Mouse (Mus musculus) CH12.LX (cell line): ENCODE results near the gene Nacc2. TPM values are rescaled to one million over a fixed set of nuclear protein-coding genes. Genes with fewer than 3 reads are reported as not detected.

Experiments
- DNase-seq: peaks from one replicate; pipeline ENCODE4 v3.0.0-alpha.2; 2013; ENCODE audit errors: extremely low read depth
- H3K27ac ChIP-seq: 2 replicates; pipeline ENCODE4 v1.5.1; 2012; ENCODE audit warnings: low read depth, mild to moderate bottlenecking, control low read depth, moderate library complexity; ENCODE audit not compliant: insufficient read depth
- H3K27me3 ChIP-seq: replicated peaks from 2 replicates; pipeline ENCODE3; 2012; ENCODE audit warnings: inconsistent platforms
- H3K36me3 ChIP-seq, 2 experiments: replicated peaks in 1 of 2; 2 replicates each; pipeline versions ENCODE3 to v1.6.1; 2012; ENCODE audit warnings: inconsistent platforms in 1 of 2, low read length in 1 of 2, mild to moderate bottlenecking in 1 of 2, mixed read lengths in 1 of 2, moderate library complexity in 1 of 2; ENCODE audit not compliant: control insufficient read depth in 1 of 2, insufficient read depth in 1 of 2
- H3K4me1 ChIP-seq, 2 experiments: 2 replicates each; pipeline ENCODE4 v1.6.1; 2012; ENCODE audit warnings: inconsistent platforms in 1 of 2, moderate library complexity in 1 of 2; ENCODE audit not compliant: insufficient read depth in 2 of 2, control insufficient read depth in 1 of 2
- H3K4me2 ChIP-seq: 2 replicates; pipeline ENCODE4 v1.6.1; 2012; ENCODE audit warnings: low read depth, mild to moderate bottlenecking, control low read depth; ENCODE audit not compliant: poor library complexity, insufficient read depth, severe bottlenecking
- H3K4me3 ChIP-seq, 3 experiments: fragments of 150-350 bp in 1 of 3; sonication (generic) in 1 of 3; replicated peaks in 1 of 3; 2 replicates each; pipeline versions ENCODE3 to v1.5.1; 2011 to 2012; ENCODE audit warnings: low read depth in 2 of 3, low read length in 2 of 3, mild to moderate bottlenecking in 2 of 3, moderate library complexity in 2 of 3, control low read depth in 1 of 3, improper control_type of control experiment in 1 of 3, inconsistent platforms in 1 of 3, mixed read lengths in 1 of 3; ENCODE audit not compliant: poor library complexity in 1 of 3
- H3K79me2 ChIP-seq: replicated peaks from 2 replicates; pipeline ENCODE4 v1.6.1; 2012; ENCODE audit warnings: mild to moderate bottlenecking, moderate library complexity; ENCODE audit not compliant: control insufficient read depth, poor library complexity, insufficient read depth, severe bottlenecking; ENCODE audit errors: extremely low read depth
- H3K9ac ChIP-seq: 2 replicates; pipeline ENCODE4 v1.6.1; 2012; ENCODE audit warnings: low read depth, mild to moderate bottlenecking, control low read depth, moderate library complexity; ENCODE audit not compliant: insufficient read depth
- H3K9me3 ChIP-seq: replicated peaks from 2 replicates; pipeline ENCODE3; 2012; ENCODE audit warnings: low read length, inconsistent platforms, mixed read lengths
- BHLHE40 ChIP-seq: IDR thresholded peaks from 2 replicates; pipeline ENCODE4 v1.6.1; 2011; ENCODE audit warnings: mild to moderate bottlenecking, low read depth, low read length, improper control_type of control experiment
- EP300 ChIP-seq: IDR thresholded peaks from 2 replicates; pipeline ENCODE4 v1.6.1; 2011; ENCODE audit warnings: low read length, improper control_type of control experiment
- ETS1 ChIP-seq: conservative IDR thresholded peaks from 2 replicates; pipeline ENCODE4 v1.6.1; 2012; ENCODE audit warnings: low read depth, mild to moderate bottlenecking, inconsistent platforms, low read length, improper control_type of control experiment, moderate library complexity
- GABPA ChIP-seq: IDR thresholded peaks from 2 replicates; pipeline ENCODE4 v1.6.1; 2012; ENCODE audit warnings: low read depth, low read length, improper control_type of control experiment, inconsistent platforms; ENCODE audit not compliant: insufficient replicate concordance
- HCFC1 ChIP-seq: IDR thresholded peaks from 2 replicates; pipeline ENCODE4 v1.6.1; 2012; ENCODE audit warnings: low read depth, mild to moderate bottlenecking, inconsistent platforms, low read length, improper control_type of control experiment
- IRF4 ChIP-seq: IDR thresholded peaks from 2 replicates; pipeline ENCODE4 v1.6.1; 2014; ENCODE audit warnings: low read depth, mild to moderate bottlenecking, inconsistent platforms, low read length, improper control_type of control experiment
- MAX ChIP-seq: IDR thresholded peaks from 2 replicates; pipeline ENCODE4 v1.6.1; 2011; ENCODE audit warnings: low read length, improper control_type of control experiment
- NELFE ChIP-seq: IDR thresholded peaks from 2 replicates; pipeline ENCODE4 v1.6.1; 2011; ENCODE audit warnings: low read depth, low read length, improper control_type of control experiment
- NRF1 ChIP-seq: IDR thresholded peaks from 2 replicates; pipeline ENCODE4 v1.6.1; 2014; ENCODE audit warnings: low read depth, mild to moderate bottlenecking, inconsistent platforms, low read length, improper control_type of control experiment, moderate library complexity
- POLR2AphosphoS2 ChIP-seq: IDR thresholded peaks from 2 replicates; pipeline ENCODE4 v1.6.1; 2011; ENCODE audit warnings: low read depth, low read length, improper control_type of control experiment
- RAD21 ChIP-seq: IDR thresholded peaks from 2 replicates; pipeline ENCODE4 v1.6.1; 2011; ENCODE audit warnings: low read depth, mild to moderate bottlenecking, low read length, improper control_type of control experiment, moderate library complexity
- TBP ChIP-seq: conservative IDR thresholded peaks from 2 replicates; pipeline ENCODE4 v1.6.1; 2011; ENCODE audit warnings: low read depth, low read length, improper control_type of control experiment
- USF2 ChIP-seq: conservative IDR thresholded peaks from 2 replicates; pipeline ENCODE4 v1.6.1; 2011; ENCODE audit warnings: low read depth, low read length, improper control_type of control experiment
- ZC3H11A ChIP-seq: IDR thresholded peaks from 2 replicates; pipeline ENCODE4 v1.6.1; 2012; ENCODE audit warnings: low read depth, mild to moderate bottlenecking, inconsistent platforms, low read length, improper control_type of control experiment
- ZKSCAN1 ChIP-seq: IDR thresholded peaks from 2 replicates; pipeline ENCODE4 v1.6.1; 2012; ENCODE audit warnings: low read depth, inconsistent platforms, low read length, improper control_type of control experiment, borderline replicate concordance
- ZMIZ1 ChIP-seq: IDR thresholded peaks from 2 replicates; pipeline ENCODE4 v1.6.1; 2012; ENCODE audit warnings: low read depth, mild to moderate bottlenecking, inconsistent platforms, low read length, improper control_type of control experiment
- ZNF384 ChIP-seq: IDR thresholded peaks from 2 replicates; pipeline ENCODE4 v1.6.1; 2012; ENCODE audit warnings: low read depth, low read length, improper control_type of control experiment, inconsistent platforms
- dilution Hi-C: fragments of 300-500 bp; cut with MboI; formaldehyde crosslinking; loops from 2 replicates; pipeline ENCODE4 v1.14.3; 2020; ENCODE audit warnings: low sequenced_read_pairs; ENCODE audit not compliant: extremely low pct_unique_long_range_greater_than_20kb, extremely low pct_ligation_motif_present
- in situ Hi-C: fragments of 300-500 bp; cut with MboI; formaldehyde crosslinking; loops from 3 replicates; pipeline ENCODE4 v1.14.3; 2019; ENCODE audit warnings: low sequenced_read_pairs, low pct_ligation_motif_present, low pct_unique_long_range_greater_than_20kb, mixed read lengths
- polyA plus RNA-seq: library from polyadenylated mRNA; unstranded; fragments of >175 nt; gene quantifications from 2 replicates; pipeline ENCODE4 v1.2.1, GENCODE M21; 2012; ENCODE audit warnings: low read depth; ENCODE audit not compliant: insufficient read length
- total RNA-seq, 2 experiments: library from RNA; depleted of rRNA; stranded (reverse); fragments of 300-350 nt in 1 of 2; fragments of >200 nt in 1 of 2; gene quantifications; 2 replicates each; pipeline ENCODE4 v1.2.3; 2012 to 2014

Gene Nacc2
- total and polyA plus RNA-seq, 3 experiments: 0.59 to 2.3 (median 1.1) TPM

DNA sequence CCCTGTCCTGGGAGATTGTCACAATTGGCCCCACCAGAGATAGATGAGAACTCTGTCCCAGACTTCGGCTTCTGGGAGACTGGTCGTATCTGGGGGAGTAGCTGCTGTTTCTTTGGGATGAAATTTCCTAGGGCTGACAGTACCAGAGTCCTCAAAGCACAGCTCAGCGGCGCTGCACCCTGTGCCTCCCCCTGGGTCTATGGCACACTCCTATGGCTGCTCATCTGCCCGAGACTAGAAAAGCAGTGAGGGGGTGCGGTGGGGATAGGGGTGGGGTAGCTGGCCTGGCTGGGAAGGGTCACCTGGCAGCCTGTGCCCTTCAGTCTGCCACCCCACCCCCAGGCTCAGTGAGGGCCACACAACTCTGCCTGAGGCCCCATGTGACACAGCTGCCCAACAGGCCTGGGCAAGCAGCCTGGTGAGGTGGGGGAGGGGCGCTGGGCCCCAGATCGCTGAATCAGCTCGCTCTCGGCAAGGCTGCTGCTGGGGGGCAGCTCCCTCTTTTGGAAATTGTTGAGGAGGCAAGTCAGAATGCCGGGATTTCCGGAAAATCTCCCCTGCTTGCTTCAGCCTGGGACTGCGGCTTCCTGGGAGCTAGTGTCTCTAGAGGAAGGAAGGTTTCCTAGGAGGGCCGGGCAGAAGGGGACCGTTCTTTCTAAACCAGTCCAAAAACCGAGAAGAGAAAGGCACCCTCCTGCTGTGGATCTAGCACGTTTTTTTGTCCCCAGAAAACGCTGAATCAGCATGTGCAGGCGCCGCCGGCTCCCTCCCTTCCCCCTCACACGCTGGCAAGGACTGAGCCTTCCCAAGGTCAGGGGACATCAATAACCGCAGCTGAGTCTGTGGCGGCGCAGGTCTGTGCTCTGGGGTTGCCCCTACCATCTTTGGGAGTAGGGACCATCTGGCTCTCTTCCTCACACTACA, 9.9 kb upstream of the Nacc2 start (continued):
- TF ChIP-seq BHLHE40 (peak; percentile 70), GABPA (no peak), ETS1 (peak; percentile 83), EP300 (peak; percentile 53; the same call in 1 of the 2 replicates), ZKSCAN1 (no peak; the same call in 1 of the 2 replicates), TBP (no peak), USF2 (0 out of 2 replicates have a peak, but pooled peaks have one; percentile 12), ZNF384 (no peak)
- TF ChIP-seq, all 38 proteins: peak for 24

DNA sequence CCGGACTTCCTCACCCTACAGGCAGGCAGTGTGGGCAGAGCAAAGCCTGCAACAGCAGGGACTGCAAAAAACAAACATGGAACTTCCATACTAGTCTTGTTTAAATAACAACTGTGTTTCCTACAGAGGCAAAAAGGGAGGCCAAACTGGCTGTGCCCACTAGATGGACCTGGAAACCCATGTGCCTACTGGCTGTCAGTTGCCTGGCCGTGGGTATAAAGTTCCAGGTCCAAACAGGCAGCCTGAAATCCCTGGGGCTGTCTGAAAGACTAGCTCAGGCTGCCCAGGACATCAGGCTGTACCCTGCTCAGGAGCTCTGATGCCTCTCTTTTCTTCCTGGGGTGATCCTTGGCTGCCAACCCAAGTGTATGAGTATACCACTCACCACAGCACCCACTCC, 8.3 kb upstream of the Nacc2 start:
- H3K4me2 ChIP-seq: no peak overlapping the region
- H3K27me3 ChIP-seq: no peaks in the 10 kb centered on the region
- no peaks in the 10 kb centered on the region for H3K79me2 ChIP-seq
- no peak overlapping the region for H3K27ac ChIP-seq
- H3K4me1 ChIP-seq: peaks cover 17 to 43% of the 10 kb centered on the region in 2 experiments
- peaks cover 7% of the 10 kb centered on the region for H3K9me3 ChIP-seq
- H3K4me3 ChIP-seq: no peak overlapping the region
- dilution Hi-C loops: no loop called here
- no peak for TF ChIP-seq ZC3H11A
- TF ChIP-seq RAD21: no peak
- no peak for TF ChIP-seq IRF4
- no peak for TF ChIP-seq NELFE
- TF ChIP-seq POLR2AphosphoS2: no peak
- no peak for TF ChIP-seq HCFC1
- TF ChIP-seq BHLHE40: no peak
- no peak for TF ChIP-seq ZMIZ1
- TF ChIP-seq ETS1: no peak
- no peak for TF ChIP-seq GABPA
- H3K9ac ChIP-seq: no peak overlapping the region
- in situ Hi-C loops: no loop called here
- H3K36me3 ChIP-seq: peaks cover 0 to 33% of the 10 kb centered on the region in 2 experiments
- no peak for DNase-seq

DNA sequence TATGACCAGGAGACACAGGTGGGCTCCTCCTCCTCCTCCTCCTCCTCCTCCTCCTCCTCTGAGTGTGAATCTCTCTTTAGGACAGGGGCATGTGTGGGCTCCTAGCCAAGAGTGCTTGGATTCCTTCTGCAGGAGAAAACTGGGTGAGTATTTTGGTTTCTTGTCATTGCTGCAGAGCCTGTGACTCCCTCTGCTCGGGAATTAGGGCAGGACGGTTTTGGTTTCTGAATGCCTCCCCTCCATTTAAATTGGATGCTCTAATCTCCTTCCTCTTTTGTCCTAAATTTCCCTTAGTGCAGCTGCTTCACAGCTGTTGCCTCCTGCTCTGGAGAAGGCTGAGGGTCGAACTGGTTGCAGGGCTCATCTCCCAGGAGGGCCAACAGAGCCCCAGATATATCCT, 6.9 kb upstream of the Nacc2 start:
- no peaks in the 10 kb centered on the region for H3K79me2 ChIP-seq
- no peak overlapping the region for H3K27ac ChIP-seq
- no peak for DNase-seq
- no peaks in the 10 kb centered on the region for H3K27me3 ChIP-seq
- H3K4me1 ChIP-seq: peaks cover 17 to 36% of the 10 kb centered on the region in 2 experiments
- H3K4me2 ChIP-seq: no peak overlapping the region
- peaks cover 5% of the 10 kb centered on the region for H3K9me3 ChIP-seq
- H3K36me3 ChIP-seq: peaks cover 0 to 21% of the 10 kb centered on the region in 2 experiments
- H3K4me3 ChIP-seq: no peak overlapping the region
- dilution Hi-C loops (no loop called here), in situ Hi-C loops (no loop called here)
- TF ChIP-seq HCFC1 (no peak), GABPA (no peak), ZC3H11A (no peak), MAX (no peak), NRF1 (no peak), RAD21 (no peak)
- no peak overlapping the region for H3K9ac ChIP-seq
